Mouse (Mus musculus) ES-Bruce4 (cell line): Measurements from ENCODE around the gene Cadm2.

Source experiments
- CTCF ChIP-seq: IDR thresholded peaks from one replicate; pipeline ENCODE4 v1.8.1; 2011; ENCODE audit warnings: low read depth, low read length
- EP300 ChIP-seq: IDR thresholded peaks from 2 replicates; pipeline ENCODE4 v1.6.1; 2011; ENCODE audit warnings: low read depth, low read length; ENCODE audit not compliant: insufficient read depth
- POLR2A ChIP-seq: IDR thresholded peaks from one replicate; pipeline ENCODE4 v1.8.1; 2011; ENCODE audit warnings: low read length; ENCODE audit not compliant: insufficient read depth

GRCm38 (mm10) chr16:67609116-67609515 lies 11.6 kb downstream of the Cadm2 start:
- TF ChIP-seq CTCF (no peak), POLR2A (no peak), EP300 (no peak)
